Mouse (Mus musculus): ENCODE data around the gene Rep15.

DNA sequence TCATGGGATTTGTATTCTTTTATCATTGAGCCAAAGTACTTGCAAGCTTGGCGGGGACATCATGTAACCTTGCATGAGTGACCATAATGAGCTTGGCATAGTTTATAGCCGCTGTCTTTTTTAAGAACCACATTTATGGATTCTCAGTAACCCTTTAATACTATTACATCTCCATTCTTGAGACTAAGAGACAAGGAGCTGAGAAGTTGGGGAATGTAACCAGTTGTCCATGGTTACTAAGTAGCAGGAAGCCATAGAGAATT is 9.3 kb upstream of the Rep15 start:
- TF ChIP-seq CHD2 (IDR thresholded peaks at IDR 0.05; ENCODE audit: low read depth, low read length) (no peak), MAFK (IDR thresholded peaks at IDR 0.05; ENCODE audit: insufficient read depth, low read depth, low read length) (no peak)

All from ES-E14 (cell line).